Mouse (Mus musculus) liver, embryonic 11.5 days (tissue): ENCODE measurements around the gene Nxpe5. TPM values are rescaled to one million over a fixed set of nuclear protein-coding genes. Genes with fewer than 3 reads are reported as not detected.

Experiments
- ATAC-seq: fragments of 200-750 bp; cut with Nextera tagmentation; replicated peaks from 2 replicates; pipeline ENCODE4 v1.8.0; 2017; ENCODE audit warnings: moderate number of reproducible peaks, mild to moderate bottlenecking, moderate TSS enrichment, moderate library complexity; ENCODE audit not compliant: low FRiP score
- DNase-seq: peaks from one replicate; pipeline ENCODE4 v3.0.0-alpha.2; 2017; ENCODE audit warnings: low spot score
- H3K27ac ChIP-seq: fragments of 300-500 bp; sonication (generic); 2 replicates; pipeline ENCODE4 v1.5.1; 2014; ENCODE audit warnings: mild to moderate bottlenecking, low read depth, low read length, control low read depth
- H3K27me3 ChIP-seq: fragments of 300-500 bp; sonication (generic); replicated peaks from 2 replicates; pipeline ENCODE4 v1.6.1; 2014; ENCODE audit warnings: low read length, mixed read lengths; ENCODE audit not compliant: control insufficient read depth, insufficient read depth
- H3K36me3 ChIP-seq: fragments of 300-500 bp; sonication (generic); 2 replicates; pipeline ENCODE4 v1.6.1; 2014; ENCODE audit warnings: mild to moderate bottlenecking, low read length, moderate library complexity, mixed read lengths; ENCODE audit not compliant: control insufficient read depth, insufficient read depth
- H3K4me1 ChIP-seq: fragments of 300-500 bp; sonication (generic); replicated peaks from 2 replicates; pipeline ENCODE4 v1.6.1; 2014; ENCODE audit warnings: low read length, mixed read lengths; ENCODE audit not compliant: control insufficient read depth, insufficient read depth
- H3K4me2 ChIP-seq: fragments of 300-500 bp; sonication (generic); 2 replicates; pipeline ENCODE4 v1.6.1; 2014; ENCODE audit warnings: mild to moderate bottlenecking, control low read depth, moderate library complexity
- H3K4me3 ChIP-seq: fragments of 300-500 bp; sonication (generic); 2 replicates; pipeline ENCODE4 v1.5.1; 2014; ENCODE audit warnings: low read depth, low read length, control low read depth
- H3K9ac ChIP-seq: fragments of 300-500 bp; sonication (generic); 2 replicates; pipeline ENCODE4 v1.6.1; 2014; ENCODE audit warnings: low read depth, low read length, control low read depth
- H3K9me3 ChIP-seq: fragments of 300-500 bp; sonication (generic); 2 replicates; pipeline ENCODE4 v1.6.1; 2016; ENCODE audit warnings: low read length, inconsistent platforms, mixed read lengths; ENCODE audit not compliant: control insufficient read depth
- WGBS: fragments of 180-500 bp; shearing (Covaris S2); extraction: QIAGEN DNeasy Blood & Tissue Kit; methylation state at CpG from one replicate; pipeline ENCODE4 v1.1.7; 2014; 5-methylcytosine and 5-hydroxymethylcytosine counted together
- polyA plus RNA-seq: library from polyadenylated mRNA; unstranded; fragments of >200 nt; fragmentation: Nextera tagmentation; extraction: Ambion mirVana; gene quantifications from 2 replicates; pipeline ENCODE4 v1.2.1, GENCODE M21; 2014

Gene Nxpe5
- polyA plus RNA-seq, 1 experiment from 2014 or later: not detected

GRCm38 (mm10) chr5:138262582-138263240 lies 37.0 kb downstream of the Nxpe5 start:
- H3K4me3 ChIP-seq: peak overlapping the region; percentile 97
- peak overlapping the region; percentile 97 for H3K9ac ChIP-seq
- peaks cover 50% of the 10 kb centered on the region for H3K4me1 ChIP-seq
- no peaks in the 10 kb centered on the region for H3K27me3 ChIP-seq
- ATAC-seq (no peak), DNase-seq (no peak)
- WGBS: 49% methylated on average over 18 of the region's 18 CpGs
- peak overlapping the region; percentile 90; the same call in 1 of the 2 replicates for H3K27ac ChIP-seq
- H3K9me3 ChIP-seq: no peaks in the 10 kb centered on the region
- peak overlapping the region; percentile 94 for H3K4me2 ChIP-seq
- H3K36me3 ChIP-seq: peaks cover 21% of the 10 kb centered on the region

GRCm38 (mm10) chr5:138263260-138264206 lies 37.8 kb downstream of the Nxpe5 start, which contains the start of gene BC037034:
Gene BC037034 (minus strand): TSS chr5:138264033.
- peaks cover 46% of the 10 kb centered on the region for H3K4me1 ChIP-seq
- ATAC-seq (peak; percentile 81), DNase-seq (peak; percentile 88)
- WGBS: 1% methylated on average over 70 of the region's 71 CpGs
- H3K4me3 ChIP-seq: peak within 1 kb of the TSS; percentile 97
- peak within 1 kb of the TSS; percentile 94 for H3K4me2 ChIP-seq
- no peaks in the 10 kb centered on the region for H3K27me3 ChIP-seq
- peak within 1 kb of the TSS; percentile 87 for H3K27ac ChIP-seq
- peak within 1 kb of the TSS; percentile 97 for H3K9ac ChIP-seq
- peaks cover 21% of the 10 kb centered on the region for H3K36me3 ChIP-seq
- no peaks in the 10 kb centered on the region for H3K9me3 ChIP-seq

- Histone ChIP-seq H3K4me1 (peaks cover 40% of the 10 kb centered on the region), H3K27me3 (no peaks in the 10 kb centered on the region), H3K4me3 (peak overlapping the region; percentile 97), H3K9ac (peak overlapping the region; percentile 97), H3K9me3 (no peaks in the 10 kb centered on the region), H3K4me2 (peak overlapping the region; percentile 94), H3K36me3 (peaks cover 18% of the 10 kb centered on the region), H3K27ac (no peak overlapping the region; the same call in 1 of the 2 replicates)
- no peak for ATAC-seq
- DNase-seq: no peak
- 16% methylated on average over 6 of the region's 6 CpGs for WGBS
Measured at GRCm38 (mm10) chr5:138264207-138264578, 38.5 kb downstream of the Nxpe5 start.

- WGBS: 88% methylated on average over 4 of the region's 4 CpGs
- DNase-seq: no peak
- H3K27ac ChIP-seq: no peak overlapping the region
Measured at GRCm38 (mm10) chr5:138265712-138266111, 40.0 kb downstream of the Nxpe5 start.

GRCm38 (mm10) chr5:138267114-138267513 lies 41.4 kb downstream of the Nxpe5 start:
- WGBS: 84% methylated on average over 3 of the region's 3 CpGs
- Histone ChIP-seq H3K4me2 (no peak overlapping the region), H3K27ac (no peak overlapping the region), H3K9ac (no peak overlapping the region), H3K4me3 (no peak overlapping the region), H3K4me1 (peaks cover 15% of the 10 kb centered on the region), H3K27me3 (peaks cover 20% of the 10 kb centered on the region), H3K9me3 (no peaks in the 10 kb centered on the region), H3K36me3 (peaks cover 2% of the 10 kb centered on the region; the same call in 1 of the 2 replicates)
- ATAC-seq (no peak), DNase-seq (peak; percentile 9)

More at GRCm38 (mm10) chr5:138265712-138266111, 40.0 kb downstream of the Nxpe5 start:
- ATAC-seq: no peak
- no peak overlapping the region for H3K9ac ChIP-seq
- H3K4me2 ChIP-seq: no peak overlapping the region
- H3K9me3 ChIP-seq: no peaks in the 10 kb centered on the region
- peaks cover 6% of the 10 kb centered on the region for H3K27me3 ChIP-seq
- H3K36me3 ChIP-seq: peaks cover 9% of the 10 kb centered on the region
- peaks cover 25% of the 10 kb centered on the region for H3K4me1 ChIP-seq
- H3K4me3 ChIP-seq: no peak overlapping the region

GRCm38 (mm10) chr5:138268980-138269379 lies 43.3 kb downstream of the Nxpe5 start:
- DNase-seq (no peak), ATAC-seq (no peak)
- H3K27me3 ChIP-seq: peaks cover 32% of the 10 kb centered on the region
- peaks cover 5% of the 10 kb centered on the region for H3K4me1 ChIP-seq
- H3K9ac ChIP-seq: no peak overlapping the region
- no peak overlapping the region for H3K4me3 ChIP-seq
- H3K36me3 ChIP-seq: no peaks in the 10 kb centered on the region
- no peak overlapping the region for H3K4me2 ChIP-seq
- no peaks in the 10 kb centered on the region for H3K9me3 ChIP-seq
- no peak overlapping the region for H3K27ac ChIP-seq
- 72% methylated on average over 4 of the region's 4 CpGs for WGBS

GRCm38 (mm10) chr5:138271232-138271631 lies 45.5 kb downstream of the Nxpe5 start:
- ATAC-seq (no peak), DNase-seq (no peak)
- Histone ChIP-seq H3K36me3 (no peaks in the 10 kb centered on the region), H3K4me3 (no peak overlapping the region), H3K4me2 (no peak overlapping the region), H3K27me3 (peaks cover 40% of the 10 kb centered on the region), H3K9ac (no peak overlapping the region), H3K27ac (no peak overlapping the region), H3K4me1 (no peaks in the 10 kb centered on the region; the same call in none of the 2 replicates), H3K9me3 (no peaks in the 10 kb centered on the region)
- 52% methylated on average over 3 of the region's 3 CpGs for WGBS

- DNase-seq: no peak
- H3K4me3 ChIP-seq: peak within 1 kb of the TSS; percentile 10; the same call in 1 of the 2 replicates
- no peak within 1 kb of the TSS for H3K27ac ChIP-seq
Measured at GRCm38 (mm10) chr5:138272409-138272923, 46.8 kb downstream of the Nxpe5 start, which contains the start of gene Gal3st4. Gene Gal3st4 (minus strand): TSS chr5:138272840.

More at GRCm38 (mm10) chr5:138272409-138272923, 46.8 kb downstream of the Nxpe5 start, which contains the start of gene Gal3st4:
- Histone ChIP-seq H3K36me3 (no peaks in the 10 kb centered on the region; the same call in 1 of the 2 replicates), H3K4me2 (peak within 1 kb of the TSS; percentile 20), H3K4me1 (no peaks in the 10 kb centered on the region; the same call in none of the 2 replicates), H3K9ac (peak within 1 kb of the TSS; percentile 25; the same call in 1 of the 2 replicates), H3K9me3 (no peaks in the 10 kb centered on the region), H3K27me3 (peaks cover 40% of the 10 kb centered on the region)
- ATAC-seq: no peak
- WGBS: 9% methylated on average over 12 of the region's 12 CpGs
